Mouse (Mus musculus): Measurements from ENCODE around the gene Wdr91.
A peak's percentile ranks its signal among the peaks of the same experiment; 100 is the strongest.

- TF ChIP-seq CTCF (IDR thresholded peaks at IDR 0.05; ENCODE audit: borderline replicate concordance, control insufficient read depth, extremely low read depth, insufficient read depth, low read length, poor library complexity) (no peak), POLR2A (IDR thresholded peaks at IDR 0.05; ENCODE audit: control insufficient read depth, extremely low read depth, insufficient read depth, low read length, poor library complexity) (peak; percentile 77; the same call in 1 of the 2 replicates)
Measured at GRCm38 (mm10) chr6:34862791-34863403, 47.8 kb downstream of the Wdr91 start, which contains the start of gene Tmem140.

Data from thymus, adult 2 months (tissue).